In the genomic region with DNA sequence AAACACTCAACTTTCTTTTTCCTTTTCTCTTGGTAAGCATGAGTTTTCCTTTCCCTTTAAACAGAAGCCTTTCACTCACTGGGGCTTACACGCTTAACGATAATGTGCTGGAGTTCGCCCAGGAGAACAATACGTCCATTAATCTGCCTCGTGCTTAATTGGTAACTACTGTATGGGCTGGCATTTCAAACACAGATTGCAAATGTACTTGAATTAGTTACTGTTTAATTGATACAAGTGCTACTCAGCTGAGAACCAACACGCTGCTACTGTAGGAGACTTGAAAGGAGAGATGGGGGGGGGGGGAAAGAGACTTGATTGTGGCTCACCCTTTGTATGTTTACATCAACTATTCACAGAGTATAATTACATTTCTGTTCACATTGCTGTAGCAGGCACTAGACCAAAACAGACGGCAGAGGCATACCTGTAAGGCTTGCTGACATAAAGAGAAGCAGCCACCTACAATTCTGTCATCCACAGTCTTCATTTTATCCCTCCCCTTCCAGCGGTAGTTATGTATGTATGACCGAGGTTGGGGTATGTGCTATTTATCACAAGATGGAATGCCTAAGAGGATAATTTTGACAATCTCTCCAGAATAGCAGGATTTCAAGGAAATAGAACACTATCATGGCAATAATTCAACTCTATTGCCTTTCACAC, we compare ENCODE assay signal across 14 mouse cellular contexts.
DNase-seq lines count a peak whose midpoint lies in the region; ATAC-seq and TF ChIP-seq lines count a peak whose summit lies in the region.
"Had no signal": no experiment of that assay in that cellular context is flagged by ENCODE, and none has a peak within 500 bp of the region (broad histone marks: within the 10 kb centered on the region; RNA-seq: fewer than 3 reads in every experiment).

No protein-coding gene starts in this region.

- H3K27ac ChIP-seq in forebrain, embryonic 11.5 days (ENCODE audit: low read depth, low read length) = no peak overlapping the region
- no peak overlapping the region for H3K27ac ChIP-seq in forebrain, embryonic 10.5 days
- no peak overlapping the region for H3K27ac ChIP-seq in midbrain, postnatal 0 days (ENCODE audit: low read depth, low read length)
- H3K27ac ChIP-seq in midbrain, embryonic 16.5 days (ENCODE audit: low read length) = no peak overlapping the region
- peak overlapping the region; percentile 80 for H3K27ac ChIP-seq in kidney, embryonic 16.5 days (ENCODE audit: low read length)
- H3K27ac ChIP-seq: embryonic facial prominence, embryonic 13.5 days; layer of hippocampus, adult 2 months had no signal

- no peaks in the 10 kb centered on the region for H3K9me3 ChIP-seq in forebrain, embryonic 11.5 days (ENCODE audit: control insufficient read depth, low read length)
- H3K9me3 ChIP-seq in forebrain, embryonic 10.5 days = no peaks in the 10 kb centered on the region
- H3K9me3 ChIP-seq in midbrain, postnatal 0 days (ENCODE audit: low read length) = no peaks in the 10 kb centered on the region
- no peaks in the 10 kb centered on the region for H3K9me3 ChIP-seq in midbrain, embryonic 16.5 days (replicated peaks; ENCODE audit: control insufficient read depth, low read length, poor library complexity, severe bottlenecking)
- H3K9me3 ChIP-seq in kidney, embryonic 16.5 days (ENCODE audit: low read length) = no peaks in the 10 kb centered on the region; the same call in 1 of the 2 replicates
- H3K9me3 ChIP-seq: embryonic facial prominence, embryonic 13.5 days; G1E had no signal

- no peak overlapping the region for H3K4me2 ChIP-seq in forebrain, embryonic 11.5 days (ENCODE audit: low read depth, low read length, severe bottlenecking)
- H3K4me2 ChIP-seq in midbrain, postnatal 0 days (ENCODE audit: low read depth, low read length, poor library complexity, severe bottlenecking) = no peak overlapping the region
- H3K4me2 ChIP-seq in midbrain, embryonic 16.5 days (ENCODE audit: low read length) = no peak overlapping the region
- H3K4me2 ChIP-seq in kidney, embryonic 16.5 days (replicated peaks; ENCODE audit: low read depth, low read length) = no peak overlapping the region
- H3K4me2 ChIP-seq: embryonic facial prominence, embryonic 13.5 days had no signal

- H3K27me3 ChIP-seq in forebrain, embryonic 11.5 days (ENCODE audit: control insufficient read depth, insufficient read depth, low read length) = no peaks in the 10 kb centered on the region; the same call in 1 of the 2 replicates
- peaks cover 8% of the 10 kb centered on the region for H3K27me3 ChIP-seq in forebrain, embryonic 10.5 days (ENCODE audit: poor library complexity, severe bottlenecking)
- H3K27me3 ChIP-seq in midbrain, postnatal 0 days (ENCODE audit: insufficient read depth, low read length) = no peaks in the 10 kb centered on the region
- no peaks in the 10 kb centered on the region for H3K27me3 ChIP-seq in midbrain, embryonic 16.5 days (ENCODE audit: control insufficient read depth, insufficient read depth, low read depth, low read length)
- no peaks in the 10 kb centered on the region for H3K27me3 ChIP-seq in kidney, embryonic 16.5 days (ENCODE audit: insufficient read depth, low read length)
- H3K27me3 ChIP-seq: embryonic facial prominence, embryonic 13.5 days had no signal

- no peak overlapping the region for H3K4me3 ChIP-seq in forebrain, embryonic 11.5 days (ENCODE audit: low read depth, low read length)
- no peak overlapping the region for H3K4me3 ChIP-seq in forebrain, embryonic 10.5 days
- H3K4me3 ChIP-seq in midbrain, postnatal 0 days (ENCODE audit: low read depth, low read length) = no peak overlapping the region
- no peak overlapping the region for H3K4me3 ChIP-seq in midbrain, embryonic 16.5 days (ENCODE audit: low read depth, low read length)
- H3K4me3 ChIP-seq in kidney, embryonic 16.5 days (ENCODE audit: low read length) = no peak overlapping the region
- H3K4me3 ChIP-seq: embryonic facial prominence, embryonic 13.5 days; layer of hippocampus, adult 2 months had no signal

- no peak overlapping the region for H3K9ac ChIP-seq in forebrain, embryonic 11.5 days (ENCODE audit: low read length)
- no peak overlapping the region for H3K9ac ChIP-seq in midbrain, postnatal 0 days (replicated peaks; ENCODE audit: low read length, poor library complexity, severe bottlenecking)
- H3K9ac ChIP-seq in midbrain, embryonic 16.5 days (ENCODE audit: low read depth, low read length) = no peak overlapping the region
- no peak overlapping the region for H3K9ac ChIP-seq in kidney, embryonic 16.5 days (replicated peaks; ENCODE audit: low read length)
- H3K9ac ChIP-seq: embryonic facial prominence, embryonic 13.5 days had no signal

- H3K4me1 ChIP-seq in forebrain, embryonic 11.5 days (replicated peaks; ENCODE audit: control insufficient read depth, insufficient read depth, low read length) = peaks cover 3% of the 10 kb centered on the region; the same call in 1 of the 2 replicates
- peaks cover 36% of the 10 kb centered on the region for H3K4me1 ChIP-seq in forebrain, embryonic 10.5 days
- no peaks in the 10 kb centered on the region for H3K4me1 ChIP-seq in midbrain, postnatal 0 days (ENCODE audit: insufficient read depth, low read length)
- peaks cover 3% of the 10 kb centered on the region; the same call in 1 of the 2 replicates for H3K4me1 ChIP-seq in midbrain, embryonic 16.5 days (ENCODE audit: control insufficient read depth, insufficient read depth, low read length)
- H3K4me1 ChIP-seq in kidney, embryonic 16.5 days (ENCODE audit: insufficient read depth, low read length) = peaks cover 16% of the 10 kb centered on the region

- no peaks in the 10 kb centered on the region for H3K36me3 ChIP-seq in forebrain, embryonic 11.5 days (ENCODE audit: control insufficient read depth, insufficient read depth, low read length)
- H3K36me3 ChIP-seq in forebrain, embryonic 10.5 days (replicated peaks) = no peaks in the 10 kb centered on the region
- no peaks in the 10 kb centered on the region for H3K36me3 ChIP-seq in midbrain, postnatal 0 days (ENCODE audit: insufficient read depth, low read length)
- no peaks in the 10 kb centered on the region for H3K36me3 ChIP-seq in midbrain, embryonic 16.5 days (ENCODE audit: control insufficient read depth, insufficient read depth, low read length)
- H3K36me3 ChIP-seq in kidney, embryonic 16.5 days (ENCODE audit: insufficient read depth, low read length) = no peaks in the 10 kb centered on the region
- H3K36me3 ChIP-seq: embryonic facial prominence, embryonic 13.5 days; G1E had no signal

- TF ChIP-seq CTCF in midbrain, postnatal 0 days (IDR thresholded peaks at IDR 0.05) = no peak

- ATAC-seq in forebrain, embryonic 11.5 days (replicated peaks; ENCODE audit: low FRiP score) = peak; percentile 87
- no peak for ATAC-seq in midbrain, postnatal 0 days (ENCODE audit: low FRiP score)
- no peak for ATAC-seq in midbrain, embryonic 16.5 days
- peak; percentile 73 for ATAC-seq in kidney, embryonic 16.5 days (ENCODE audit: low FRiP score, low TSS enrichment)

- 25% methylated on average over 9 of the region's 9 CpGs for WGBS in forebrain, embryonic 11.5 days
- WGBS in forebrain, embryonic 10.5 days = 48% methylated on average over 9 of the region's 9 CpGs
- WGBS in midbrain, postnatal 0 days = 41% methylated on average over 9 of the region's 9 CpGs
- WGBS in midbrain, embryonic 16.5 days = 34% methylated on average over 9 of the region's 9 CpGs
- 22% methylated on average over 9 of the region's 9 CpGs for WGBS in kidney, embryonic 16.5 days

- DNase-seq in forebrain, embryonic 11.5 days (ENCODE audit: low spot score) = no peak
- DNase-seq in forebrain, embryonic 10.5 days (ENCODE audit: extremely low spot score, low spot score) = no peak
- DNase-seq in midbrain, postnatal 0 days (ENCODE audit: low spot score) = peak; percentile 49
- DNase-seq in thymus, postnatal 0 days (ENCODE audit: low spot score) = no peak
- DNase-seq in layer of hippocampus, adult 11-12 months (ENCODE audit: low spot score) = no peak
- no peak for DNase-seq in frontal cortex, postnatal 36 days (ENCODE audit: low spot score in 2 of 2)
- DNase-seq: cerebellum, adult 11 months; lung, adult 18-20 months; spleen, adult 18-20 months had no signal

Comparison
In these comparisons a context has a peak if more than half of its experiments do, and no peak if none do; other contexts are left out.
1. ATAC-seq: peak in forebrain, embryonic 11.5 days (single experiment) and kidney, embryonic 16.5 days (single experiment); none in midbrain, postnatal 0 days (single experiment) and midbrain, embryonic 16.5 days (single experiment).